Mouse (Mus musculus) ES-Bruce4 (cell line): ENCODE data around the gene Eif4g3. TPM values are rescaled to one million over a fixed set of nuclear protein-coding genes. Genes with fewer than 3 reads are reported as not detected.

ENCODE experiments used
- H3K27ac ChIP-seq: 2 replicates; pipeline ENCODE4 v1.5.1; 2012; ENCODE audit warnings: low read length, inconsistent platforms; ENCODE audit not compliant: insufficient read depth
- H3K27me3 ChIP-seq: 2 replicates; pipeline ENCODE4 v1.6.1; 2012; ENCODE audit warnings: mild to moderate bottlenecking, low read length, inconsistent platforms; ENCODE audit not compliant: control insufficient read depth, poor library complexity, insufficient read depth, severe bottlenecking
- H3K36me3 ChIP-seq: 2 replicates; pipeline ENCODE4 v1.6.1; 2012; ENCODE audit warnings: inconsistent platforms, mild to moderate bottlenecking, low read length, moderate library complexity; ENCODE audit not compliant: control insufficient read depth, poor library complexity, insufficient read depth, severe bottlenecking
- H3K4me1 ChIP-seq: one replicate; pipeline ENCODE4 v1.8.1; 2011; ENCODE audit warnings: low read length; ENCODE audit not compliant: control insufficient read depth, insufficient read depth
- H3K4me3 ChIP-seq: 2 replicates; pipeline ENCODE4 v1.5.1; 2011; ENCODE audit warnings: low read depth, mild to moderate bottlenecking, low read length
- H3K9ac ChIP-seq: 2 replicates; pipeline ENCODE4 v1.6.1; 2012; ENCODE audit warnings: low read depth, mild to moderate bottlenecking, inconsistent platforms; ENCODE audit not compliant: poor library complexity, severe bottlenecking
- H3K9me3 ChIP-seq: replicated peaks from 2 replicates; pipeline ENCODE4 v1.6.1; 2012; ENCODE audit warnings: mild to moderate bottlenecking, low read length, inconsistent platforms; ENCODE audit not compliant: control insufficient read depth, poor library complexity, insufficient read depth, severe bottlenecking
- CTCF ChIP-seq: IDR thresholded peaks from one replicate; pipeline ENCODE4 v1.8.1; 2011; ENCODE audit warnings: low read depth, low read length
- EP300 ChIP-seq: IDR thresholded peaks from 2 replicates; pipeline ENCODE4 v1.6.1; 2011; ENCODE audit warnings: low read depth, low read length; ENCODE audit not compliant: insufficient read depth
- POLR2A ChIP-seq: IDR thresholded peaks from one replicate; pipeline ENCODE4 v1.8.1; 2011; ENCODE audit warnings: low read length; ENCODE audit not compliant: insufficient read depth
- polyA plus RNA-seq: library from polyadenylated mRNA; stranded (reverse); fragments of >200 nt; gene quantifications from 2 replicates; pipeline ENCODE4 v1.2.4, GENCODE M21; 2011; ENCODE audit warnings: low read depth; ENCODE audit not compliant: missing spikeins, insufficient read depth, insufficient read length

Eif4g3 gene
- polyA plus RNA-seq, 1 experiment, result 71.7 TPM

GRCm38 (mm10) chr4:138013723-138014479, 21.1 kb downstream of the Eif4g3 start:
- Histone ChIP-seq H3K9ac (no peak overlapping the region), H3K27ac (no peak overlapping the region), H3K4me1 (peaks cover 2% of the 10 kb centered on the region), H3K4me3 (no peak overlapping the region), H3K9me3 (no peaks in the 10 kb centered on the region), H3K27me3 (no peaks in the 10 kb centered on the region), H3K36me3 (no peaks in the 10 kb centered on the region)
- no peak for TF ChIP-seq EP300
- no peak for TF ChIP-seq POLR2A

- Histone ChIP-seq H3K27ac (no peak overlapping the region), H3K4me1 (peaks cover 2% of the 10 kb centered on the region)
These were observed 23.1 kb downstream of the Eif4g3 start for GRCm38 (mm10) chr4:138015966-138016365.

GRCm38 (mm10) chr4:138017085-138017637, 24.3 kb downstream of the Eif4g3 start:
- Histone ChIP-seq H3K4me3 (no peak overlapping the region), H3K36me3 (no peaks in the 10 kb centered on the region), H3K27me3 (no peaks in the 10 kb centered on the region), H3K9ac (no peak overlapping the region), H3K9me3 (no peaks in the 10 kb centered on the region), H3K27ac (no peak overlapping the region), H3K4me1 (no peaks in the 10 kb centered on the region)
- no peak for TF ChIP-seq CTCF
- no peak for TF ChIP-seq POLR2A
- TF ChIP-seq EP300, result no peak

More at GRCm38 (mm10) chr4:138015966-138016365, 23.1 kb downstream of the Eif4g3 start:
- Histone ChIP-seq H3K27me3 (no peaks in the 10 kb centered on the region), H3K9ac (no peak overlapping the region), H3K9me3 (no peaks in the 10 kb centered on the region), H3K4me3 (no peak overlapping the region), H3K36me3 (no peaks in the 10 kb centered on the region)
- TF ChIP-seq CTCF (no peak), POLR2A (no peak), EP300 (no peak)

GRCm38 (mm10) chr4:138018011-138018410, 25.2 kb downstream of the Eif4g3 start:
- Histone ChIP-seq H3K27me3 (no peaks in the 10 kb centered on the region), H3K4me1 (no peaks in the 10 kb centered on the region), H3K27ac (no peak overlapping the region), H3K9me3 (no peaks in the 10 kb centered on the region), H3K36me3 (no peaks in the 10 kb centered on the region), H3K4me3 (no peak overlapping the region), H3K9ac (no peak overlapping the region)
- TF ChIP-seq EP300 (no peak), CTCF (no peak), POLR2A (no peak)

GRCm38 (mm10) chr4:138020231-138020630, 27.4 kb downstream of the Eif4g3 start:
- Histone ChIP-seq H3K9ac (no peak overlapping the region), H3K27ac (no peak overlapping the region), H3K4me3 (no peak overlapping the region), H3K4me1 (no peaks in the 10 kb centered on the region), H3K9me3 (no peaks in the 10 kb centered on the region), H3K36me3 (no peaks in the 10 kb centered on the region), H3K27me3 (no peaks in the 10 kb centered on the region)
- TF ChIP-seq CTCF, result no peak
- TF ChIP-seq EP300, result no peak
- no peak for TF ChIP-seq POLR2A

GRCm38 (mm10) chr4:138021651-138022050, 28.8 kb downstream of the Eif4g3 start:
- TF ChIP-seq EP300, result no peak
- TF ChIP-seq CTCF, result no peak
- no peak for TF ChIP-seq POLR2A
- H3K4me1 ChIP-seq, result no peaks in the 10 kb centered on the region
- H3K27ac ChIP-seq, result no peak overlapping the region
- no peaks in the 10 kb centered on the region for H3K27me3 ChIP-seq
- no peak overlapping the region for H3K4me3 ChIP-seq
- no peaks in the 10 kb centered on the region for H3K36me3 ChIP-seq
- H3K9me3 ChIP-seq, result no peaks in the 10 kb centered on the region
- no peak overlapping the region for H3K9ac ChIP-seq
